Mouse (Mus musculus): ENCODE measurements around the gene Rab11a.
"Not testable (repeated sequence)": the region's sequence is repeated elsewhere in the genome, so short reads cannot be mapped to it uniquely, and the experiment has no call there.

The Rab11a gene

DNA sequence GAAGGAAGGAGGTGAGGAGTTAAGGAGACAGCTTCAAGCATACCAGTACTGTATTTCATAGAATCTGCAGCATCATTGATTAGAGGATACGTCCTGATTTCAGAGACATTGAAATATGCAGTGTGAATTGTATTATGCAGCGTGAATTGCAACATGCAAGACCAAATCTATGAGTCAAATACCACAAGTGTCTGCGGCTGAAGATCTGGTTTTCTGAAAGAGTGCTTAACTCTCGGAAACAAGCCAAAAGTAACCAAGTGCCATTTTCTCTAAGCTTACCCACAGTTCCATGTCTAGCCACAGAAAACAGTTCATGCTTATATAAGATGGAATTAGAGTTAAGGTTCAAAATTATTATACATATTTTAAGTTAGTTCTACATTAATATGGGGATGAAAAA is 10.2 kb upstream of the Rab11a start:
- DNase-seq (ENCODE audit: low read depth, low spot score), result no peak

DNA sequence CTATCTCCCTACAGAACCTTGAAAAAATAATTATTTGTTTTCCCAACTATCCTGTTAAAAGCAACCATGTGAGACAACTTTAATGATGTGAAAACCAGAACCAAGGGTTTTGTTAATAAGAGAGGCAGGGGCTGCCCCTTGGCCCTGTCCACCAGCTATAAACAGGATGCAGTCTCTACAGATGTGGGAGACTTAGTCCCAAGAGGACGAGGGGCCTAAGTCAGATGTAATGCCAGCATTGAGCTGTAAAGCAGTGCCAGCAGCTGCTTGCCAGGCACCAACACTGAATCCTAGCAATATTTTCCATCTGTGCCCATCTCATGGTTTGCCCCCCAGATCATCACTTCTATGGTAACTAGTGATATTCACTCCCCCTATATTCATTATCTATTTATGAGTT is 4.9 kb upstream of the Rab11a start:
- DNase-seq (ENCODE audit: low read depth, low spot score), result no peak

DNA sequence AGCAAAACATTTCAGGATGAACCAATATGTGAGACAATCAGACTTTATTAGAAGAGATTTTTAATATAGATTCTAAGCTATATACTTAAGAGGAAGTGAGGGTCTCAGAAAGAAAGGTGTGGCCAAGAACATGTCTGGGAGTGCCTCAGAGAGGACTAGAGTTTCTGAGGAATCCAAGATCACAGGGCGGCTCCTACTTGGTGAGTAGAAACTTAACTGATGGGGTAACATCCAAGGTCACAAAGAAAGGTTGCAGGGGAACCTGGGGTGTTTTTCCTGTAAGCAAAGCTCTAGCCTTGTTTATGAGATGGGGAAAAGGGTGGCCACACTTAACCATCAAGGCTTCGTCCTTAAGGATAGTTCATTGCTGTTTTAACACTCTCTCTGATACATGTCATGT is 1.4 kb upstream of the Rab11a start:
- DNase-seq (ENCODE audit: low read depth, low spot score), result no peak

- DNase-seq (ENCODE audit: low read depth, low spot score), result peak; percentile 51
Observed at GRCm38 (mm10) chr9:64736639-64737405, 736 bp downstream of the Rab11a start.

- DNase-seq (ENCODE audit: low read depth, low spot score), result no peak
Observed at GRCm38 (mm10) chr9:64736076-64736638, 1.4 kb downstream of the Rab11a start.

GRCm38 (mm10) chr9:64734992-64735391 is 2.6 kb downstream of the Rab11a start:
- not testable (repeated sequence) for DNase-seq (ENCODE audit: low read depth, low spot score)

DNA sequence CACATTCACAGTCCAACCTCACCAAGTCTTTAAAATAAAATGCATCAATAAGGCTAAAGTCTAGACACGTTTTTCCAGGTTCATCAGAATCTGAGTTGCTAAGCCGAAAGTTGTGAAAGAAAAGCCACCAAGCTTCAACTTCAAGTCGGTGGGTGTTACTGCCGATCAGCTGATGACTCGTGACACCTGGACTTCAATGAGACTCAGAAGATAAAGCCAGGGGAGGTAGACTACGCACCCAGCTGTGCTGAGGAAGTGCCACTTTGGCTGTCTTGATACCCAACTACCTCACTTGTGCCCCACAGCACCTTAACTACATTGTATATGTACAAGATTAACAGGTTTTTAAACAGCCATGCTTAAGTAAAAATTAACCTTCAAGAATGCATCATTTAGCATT is 3.4 kb downstream of the Rab11a start:
- DNase-seq (ENCODE audit: low read depth, low spot score), result no peak

DNA sequence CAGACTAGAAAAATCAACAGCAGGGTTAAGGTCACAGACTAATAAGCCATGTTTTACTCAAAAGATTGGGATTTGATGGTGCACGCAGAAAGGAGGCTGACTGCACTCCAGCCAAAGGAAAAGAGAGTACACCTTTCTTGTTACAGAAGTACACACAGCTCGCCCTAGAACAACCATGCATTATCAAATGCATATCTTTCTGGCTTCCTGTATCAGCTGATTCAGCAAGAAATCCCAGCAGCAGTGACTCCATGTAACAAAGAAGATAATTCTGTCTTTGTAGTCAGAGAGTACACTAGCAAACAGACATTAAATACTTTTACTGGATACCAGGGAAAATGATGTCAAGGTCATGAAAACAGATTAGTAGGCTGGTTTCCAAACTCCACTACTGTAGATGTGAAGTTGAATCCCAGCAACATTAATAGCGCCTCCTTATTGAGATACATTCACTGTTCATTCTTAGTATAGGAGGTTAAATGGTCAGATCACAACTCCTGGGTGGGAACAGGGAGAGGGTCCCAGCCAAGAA is 6.5 kb downstream of the Rab11a start:
- DNase-seq (ENCODE audit: low read depth, low spot score), result no peak

DNA sequence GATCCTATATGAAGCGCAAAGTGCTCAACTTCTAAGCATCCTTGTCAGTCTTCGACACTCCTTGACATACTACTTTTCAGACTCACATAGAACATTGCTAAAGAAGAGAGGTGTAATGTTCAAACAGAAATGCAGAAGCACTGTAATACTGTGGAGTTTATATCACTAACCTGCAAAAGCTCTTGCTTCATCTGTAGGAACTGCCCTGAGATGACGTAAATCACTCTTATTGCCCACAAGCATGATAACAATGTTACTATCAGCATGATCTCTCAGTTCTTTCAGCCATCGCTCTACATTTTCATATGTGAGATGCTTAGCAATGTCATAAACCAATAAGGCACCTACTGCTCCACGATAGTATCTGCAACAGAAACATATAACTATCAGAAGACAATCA is 11.1 kb downstream of the Rab11a start:
- DNase-seq (ENCODE audit: low read depth, low spot score), result no peak

DNA sequence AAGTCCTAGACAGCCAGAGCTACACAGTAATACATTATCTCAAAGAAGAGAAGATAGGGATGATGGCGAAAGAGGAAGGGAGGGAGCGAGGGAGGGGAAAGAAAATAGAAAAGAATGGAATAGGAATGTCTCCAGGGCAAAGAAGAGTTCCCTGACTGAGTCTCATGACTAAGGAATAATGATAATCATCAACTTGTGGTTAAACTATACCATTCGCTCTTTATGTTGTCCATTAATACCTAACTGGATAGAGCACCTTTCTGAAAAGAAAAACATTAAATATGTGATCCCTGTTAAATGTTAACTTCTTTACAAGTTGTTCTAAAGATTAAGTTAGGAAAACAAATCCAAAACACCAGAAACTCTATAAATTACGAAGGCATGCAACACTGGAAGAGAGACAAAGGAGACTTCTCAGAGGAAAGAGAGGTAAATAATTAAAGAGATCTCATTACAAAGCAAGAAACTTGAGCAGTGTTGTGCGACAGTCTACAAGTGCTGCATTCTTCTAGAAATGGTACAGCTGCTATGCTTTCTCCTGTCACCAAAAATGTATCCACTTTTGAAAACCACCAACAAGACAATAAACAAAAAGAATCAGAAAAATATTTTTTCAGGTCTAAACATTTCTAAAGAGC is 17.9 kb downstream of the Rab11a start:
- DNase-seq (ENCODE audit: low read depth, low spot score), result no peak

GRCm38 (mm10) chr9:64710291-64710690 is 27.3 kb downstream of the Rab11a start:
- DNase-seq (ENCODE audit: low read depth, low spot score), result not testable (repeated sequence)

DNA sequence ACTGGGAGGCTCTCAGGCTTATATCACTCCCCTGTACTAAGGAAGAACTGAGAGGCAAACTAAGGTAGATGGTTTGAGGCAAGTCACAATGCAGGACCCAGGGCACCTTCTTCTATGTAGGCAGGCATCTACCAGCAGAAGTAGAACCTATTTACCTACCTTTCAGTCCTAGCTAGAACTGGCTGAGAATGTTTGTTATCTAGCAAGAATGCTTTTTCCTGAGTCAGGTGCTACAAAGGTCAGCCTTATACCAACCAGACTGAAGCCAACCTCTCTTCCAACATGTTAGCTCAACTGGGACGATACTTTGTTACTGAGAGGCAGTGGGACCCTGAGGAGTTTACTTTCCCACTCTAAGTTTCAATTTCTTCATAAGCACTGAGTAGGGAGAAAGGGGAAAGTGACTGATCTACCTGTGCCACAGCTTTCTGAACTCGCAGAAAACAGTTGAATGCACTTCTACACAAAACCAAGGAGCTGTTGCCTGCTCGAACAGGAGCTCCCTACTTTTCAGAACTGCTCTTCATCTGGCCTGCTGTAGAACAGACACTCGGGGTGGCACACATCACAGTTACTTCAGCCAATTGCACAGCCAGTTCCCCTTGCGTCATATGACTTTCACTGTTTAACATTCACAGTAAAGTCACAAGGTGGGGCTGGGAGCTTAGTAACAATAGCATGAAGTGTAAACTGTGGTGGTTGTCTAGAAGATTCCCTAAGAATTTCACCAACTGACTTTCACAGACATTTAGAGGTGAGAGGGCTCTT is 33.3 kb downstream of the Rab11a start:
- DNase-seq (ENCODE audit: low read depth, low spot score), result no peak

GRCm38 (mm10) chr9:64703420-64703965 is 34.1 kb downstream of the Rab11a start:
- DNase-seq (ENCODE audit: low read depth, low spot score), result no peak

DNA sequence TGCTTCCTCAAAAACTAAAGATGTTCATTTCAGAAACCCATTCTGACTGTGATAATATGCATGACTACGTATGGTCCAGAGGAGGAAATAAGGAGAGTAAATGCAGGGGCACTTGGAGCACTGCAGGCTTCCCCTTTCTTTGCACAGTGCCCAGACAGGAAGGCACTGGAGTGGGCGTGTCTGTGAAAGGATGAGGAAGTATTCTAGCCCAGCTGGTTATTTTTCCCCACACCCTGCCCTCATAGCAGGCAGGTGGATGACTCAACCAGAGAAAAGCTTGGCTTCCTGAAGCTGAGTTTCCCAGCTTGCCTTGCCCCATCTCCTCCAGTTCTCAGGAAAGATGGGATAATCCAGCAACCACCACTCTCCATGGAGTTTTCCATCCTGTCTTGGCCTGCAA is 34.6 kb downstream of the Rab11a start:
- DNase-seq (ENCODE audit: low read depth, low spot score), result peak; percentile 39

DNA sequence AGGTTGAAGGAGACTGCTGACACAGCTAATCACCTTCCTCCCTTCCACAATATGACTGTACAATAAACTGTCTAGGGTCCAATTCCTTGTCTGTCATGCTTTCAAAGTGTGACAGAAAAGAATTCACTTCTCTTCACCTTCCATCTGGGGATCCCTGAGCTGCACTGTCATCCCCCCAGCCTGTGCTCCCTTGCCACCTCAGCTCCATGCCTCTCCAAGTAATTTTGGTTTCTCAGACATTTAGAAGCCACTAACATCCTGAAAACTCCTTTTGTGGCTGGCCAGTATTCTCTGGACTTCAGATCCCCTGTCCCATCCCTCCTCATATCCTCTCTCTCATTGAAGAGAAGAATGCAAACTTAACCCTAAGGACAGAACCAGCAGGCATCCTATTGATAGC is 35.2 kb downstream of the Rab11a start:
- no peak for DNase-seq (ENCODE audit: low read depth, low spot score)

DNA sequence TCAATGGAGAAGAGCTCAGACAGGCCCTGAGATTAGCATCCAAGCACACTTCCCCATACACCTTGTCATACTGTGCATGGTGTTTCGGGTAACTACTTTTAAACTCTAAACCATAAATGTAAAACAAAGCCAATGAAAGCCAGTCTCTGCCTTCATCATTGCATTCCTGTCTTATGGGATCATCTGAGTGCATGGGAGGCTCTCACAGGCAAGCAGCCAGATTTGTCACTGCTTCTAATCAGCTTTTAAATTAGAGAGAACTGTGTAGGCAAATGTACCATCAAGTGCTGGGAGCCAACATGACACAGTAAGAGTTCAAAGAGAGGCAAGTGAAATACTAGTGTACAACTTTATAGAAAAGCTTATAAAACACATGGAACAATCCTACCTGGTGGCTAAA is 35.9 kb downstream of the Rab11a start:
- DNase-seq (ENCODE audit: low read depth, low spot score), result peak; percentile 10

DNA sequence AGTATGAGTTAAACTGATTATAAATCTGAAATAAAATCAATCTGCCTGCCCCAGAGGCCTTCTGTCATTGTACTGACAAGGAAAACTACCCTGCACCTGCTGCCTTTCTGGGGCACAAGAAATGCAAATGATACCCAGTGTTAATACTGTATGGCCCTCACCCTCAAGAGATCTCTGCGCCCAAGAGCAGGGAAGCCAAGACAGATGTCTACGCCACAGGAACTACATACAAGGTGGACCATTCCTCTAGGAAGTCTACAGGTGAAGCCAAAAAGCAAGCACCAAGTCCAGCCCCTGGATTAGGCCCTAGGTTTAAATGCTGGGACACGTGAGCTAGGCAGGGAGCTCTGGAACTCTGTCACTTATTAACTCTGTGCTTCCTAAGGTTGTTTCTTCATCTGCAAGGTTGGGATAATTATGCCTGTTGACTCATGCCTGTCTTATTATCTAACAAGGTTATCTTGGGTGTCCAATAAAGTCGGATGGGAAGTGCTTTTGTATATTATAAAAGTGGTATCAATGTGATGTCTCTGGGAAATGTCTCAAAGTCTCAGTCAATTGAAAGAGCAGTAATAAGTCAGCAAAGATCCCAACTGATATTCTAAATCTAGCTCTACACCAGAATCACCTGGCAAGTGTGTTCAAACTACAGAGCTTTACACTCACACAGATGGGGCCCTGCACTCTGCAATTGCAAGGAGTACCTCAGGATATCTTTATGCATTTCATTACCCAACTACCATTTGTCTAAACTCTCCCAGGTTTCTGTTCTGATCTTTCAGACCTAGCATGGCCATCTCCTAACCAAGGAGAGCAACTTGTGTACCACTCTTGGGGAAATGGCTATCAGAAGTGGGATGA is 36.9 kb downstream of the Rab11a start:
- DNase-seq (ENCODE audit: low read depth, low spot score), result no peak

- DNase-seq (ENCODE audit: low read depth, low spot score), result no peak
Observed at GRCm38 (mm10) chr9:64698586-64698985, 39.0 kb downstream of the Rab11a start.

GRCm38 (mm10) chr9:64697677-64698076 is 39.9 kb downstream of the Rab11a start:
- no peak for DNase-seq (ENCODE audit: low read depth, low spot score)

DNA sequence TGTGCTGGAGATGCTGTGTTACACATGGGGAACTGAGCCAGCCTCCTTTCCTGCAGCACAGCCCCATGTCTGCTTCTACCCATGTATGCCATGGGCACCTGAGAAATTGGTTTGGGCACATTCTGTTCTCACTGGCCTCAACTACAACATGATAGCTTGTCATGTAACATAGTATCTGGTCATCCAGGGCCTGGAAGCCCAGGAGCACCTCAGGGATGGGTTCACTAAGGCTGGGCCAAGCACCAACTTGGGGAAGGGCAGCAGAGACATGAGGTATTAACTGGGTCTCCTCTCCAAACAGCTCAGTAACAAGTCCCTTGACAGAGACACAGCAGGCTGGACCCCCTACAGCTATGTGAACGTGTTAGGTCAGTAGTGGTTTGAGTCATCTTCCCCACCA is 40.6 kb downstream of the Rab11a start:
- no peak for DNase-seq (ENCODE audit: low read depth, low spot score)

DNA sequence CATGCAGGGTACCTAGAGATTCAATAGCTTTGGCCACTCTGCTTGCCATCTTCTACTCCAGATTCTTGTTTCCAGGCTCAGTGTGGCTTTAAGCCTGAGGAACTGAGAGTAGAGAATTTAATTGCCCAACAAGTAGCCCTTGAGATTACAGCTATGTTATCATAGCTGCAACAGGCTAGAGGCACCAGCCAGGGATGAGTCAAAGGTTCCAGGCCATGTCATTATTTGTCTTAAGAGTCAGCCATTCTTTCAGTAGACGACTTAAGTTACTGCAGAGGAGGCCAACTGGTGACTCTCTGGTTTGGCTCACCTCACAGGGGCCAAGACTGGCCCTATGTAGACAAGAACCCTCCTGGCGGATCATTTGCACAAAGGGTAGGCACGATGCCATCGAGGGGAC is 41.2 kb downstream of the Rab11a start:
- peak; percentile 69 for DNase-seq (ENCODE audit: low read depth, low spot score)
